Mouse (Mus musculus) liver, adult 2 months (tissue): ENCODE measurements around the gene Resp18.

ENCODE experiments used
- CTCF ChIP-seq: fragments of 200-500 bp; IDR thresholded peaks from 2 replicates; pipeline ENCODE4 v1.5.1; 2011; ENCODE audit warnings: low read depth, low read length, control low read depth
- POLR2A ChIP-seq: fragments of 200-500 bp; IDR thresholded peaks from 2 replicates; pipeline ENCODE4 v1.6.1; 2011; ENCODE audit warnings: low read length, control low read depth; ENCODE audit not compliant: insufficient read depth; ENCODE audit errors: extremely low read depth

DNA sequence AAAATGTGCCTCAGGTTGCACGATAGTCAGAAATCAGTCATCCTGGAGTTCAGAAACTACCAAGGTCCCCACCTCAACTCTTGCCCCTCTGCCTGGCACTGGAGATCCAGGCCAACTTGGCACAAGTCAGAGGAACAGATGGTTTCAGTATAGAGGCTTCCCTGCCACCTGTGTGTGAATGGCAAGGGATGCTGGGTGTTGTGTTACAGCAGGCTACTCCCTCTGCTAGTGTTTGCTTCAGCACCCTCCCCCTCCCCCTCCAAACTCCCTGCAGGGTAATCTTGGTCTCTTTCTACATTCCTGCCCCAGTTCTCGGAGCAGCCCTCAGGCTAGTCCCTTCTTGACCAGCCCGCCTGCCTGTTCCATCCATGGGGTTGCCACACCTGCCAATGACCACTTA, 27.7 kb downstream of the Resp18 start:
- TF ChIP-seq POLR2A = no peak
- no peak for TF ChIP-seq CTCF
